Mouse (Mus musculus) kidney, adult 2 months (tissue): ENCODE results near the gene Rtp3.

Experiments used
- CTCF ChIP-seq: fragments of 200-500 bp; conservative IDR thresholded peaks from 2 replicates; pipeline ENCODE4 v1.5.1; 2011; ENCODE audit warnings: low read depth, mild to moderate bottlenecking, control low read depth, low read length, moderate library complexity, mixed read lengths; ENCODE audit not compliant: insufficient read depth, insufficient read length
- POLR2A ChIP-seq: fragments of 200-500 bp; IDR thresholded peaks from one replicate; pipeline ENCODE4 v1.6.1; 2011; ENCODE audit warnings: low read depth, low read length, control low read depth

- TF ChIP-seq POLR2A (no peak), CTCF (no peak)
Observed at GRCm38 (mm10) chr9:111033717-111034116, 43.3 kb upstream of the Rtp3 start.
